Mouse (Mus musculus) c-Kit-positive CD71-positive TER-119-negative erythroid progenitor cells, embryonic 14.5 days (primary cell): ENCODE measurements around the gene Prkcsh.

Experiments used
- DNase-seq: peaks from one replicate; pipeline ENCODE4 v3.0.0-alpha.2; 2013; ENCODE audit warnings: low read depth

Gene Prkcsh

GRCm38 (mm10) chr9:22002194-22003162 is at the start of gene Prkcsh, which contains the start of gene Ccdc151:
Gene Prkcsh, plus strand, starts transcription at chr9:22002806.
Gene Ccdc151, minus strand, starts transcription at chr9:22002634.
- peak; percentile 100 for DNase-seq

- DNase-seq, result no peak
These were observed 49.0 kb upstream of the Prkcsh start for GRCm38 (mm10) chr9:21953600-21953999.

- no peak for DNase-seq
These were observed 48.0 kb upstream of the Prkcsh start for GRCm38 (mm10) chr9:21954635-21955034.

- no peak for DNase-seq
These were observed 47.4 kb upstream of the Prkcsh start for GRCm38 (mm10) chr9:21955225-21955569.

GRCm38 (mm10) chr9:21955570-21956281 is 46.9 kb upstream of the Prkcsh start, which contains the start of gene Swsap1:
Gene Swsap1, plus strand, starts transcription at chr9:21955755.
- DNase-seq, result peak; percentile 99

- DNase-seq, result no peak
These were observed 44.2 kb upstream of the Prkcsh start for GRCm38 (mm10) chr9:21958372-21958771.

- DNase-seq, result no peak
These were observed 43.4 kb upstream of the Prkcsh start for GRCm38 (mm10) chr9:21959244-21959643.

GRCm38 (mm10) chr9:21960135-21960534 is 42.5 kb upstream of the Prkcsh start:
- no peak for DNase-seq

- no peak for DNase-seq
These were observed 41.9 kb upstream of the Prkcsh start for GRCm38 (mm10) chr9:21960558-21961208.

GRCm38 (mm10) chr9:21961366-21961980 is 41.1 kb upstream of the Prkcsh start:
- no peak for DNase-seq

- DNase-seq, result no peak
These were observed 40.6 kb upstream of the Prkcsh start for GRCm38 (mm10) chr9:21962010-21962409.

- DNase-seq, result peak; percentile 98
These were observed 40.1 kb upstream of the Prkcsh start for GRCm38 (mm10) chr9:21962416-21963059.

GRCm38 (mm10) chr9:21963417-21963816 is 39.2 kb upstream of the Prkcsh start, which contains the start of gene Epor:
Gene Epor, minus strand, starts transcription at chr9:21963506.
- DNase-seq, result peak; percentile 68

- no peak for DNase-seq
These were observed 33.7 kb upstream of the Prkcsh start for GRCm38 (mm10) chr9:21968883-21969282.

GRCm38 (mm10) chr9:21969304-21969703 is 33.3 kb upstream of the Prkcsh start:
- DNase-seq, result no peak

- DNase-seq, result no peak
These were observed 25.9 kb upstream of the Prkcsh start for GRCm38 (mm10) chr9:21976626-21977175.

GRCm38 (mm10) chr9:21977331-21977730 is 25.3 kb upstream of the Prkcsh start:
- no peak for DNase-seq

- no peak for DNase-seq
These were observed 24.6 kb upstream of the Prkcsh start for GRCm38 (mm10) chr9:21977972-21978371.

- DNase-seq, result no peak
These were observed 24.0 kb upstream of the Prkcsh start for GRCm38 (mm10) chr9:21978398-21979128.

GRCm38 (mm10) chr9:21983911-21984310 is 18.7 kb upstream of the Prkcsh start:
- DNase-seq, result no peak
